Mouse (Mus musculus) embryonic fibroblast, embryonic 13.5 days (primary cell): ENCODE measurements at regions not wholly inside any gene's neighbourhood (a gene's known extent, or its start where the extent isn't known, plus 50 kb on each side); places are given as distances from the start of the nearest gene placed in this dataset.

Source experiments
- H3K27ac ChIP-seq: 2 replicates; pipeline ENCODE4 v1.5.1; 2012; ENCODE audit warnings: low read length, control low read depth, inconsistent platforms; ENCODE audit not compliant: insufficient read depth
- H3K4me1 ChIP-seq: 2 replicates; pipeline ENCODE4 v1.6.1; 2011; ENCODE audit warnings: low read length; ENCODE audit not compliant: control insufficient read depth, insufficient read depth
- H3K4me3 ChIP-seq: 2 replicates; pipeline ENCODE4 v1.5.1; 2011; ENCODE audit warnings: mild to moderate bottlenecking, control low read depth, low read length; ENCODE audit not compliant: insufficient read depth
- CTCF ChIP-seq: IDR thresholded peaks from 2 replicates; pipeline ENCODE4 v1.5.1; 2011; ENCODE audit warnings: mild to moderate bottlenecking, control low read depth, low read length, moderate library complexity, borderline replicate concordance; ENCODE audit not compliant: insufficient read depth
- POLR2A ChIP-seq: IDR thresholded peaks from 2 replicates; pipeline ENCODE4 v1.6.1; 2011; ENCODE audit warnings: low read depth, mild to moderate bottlenecking, control low read depth, low read length, moderate library complexity

DNA sequence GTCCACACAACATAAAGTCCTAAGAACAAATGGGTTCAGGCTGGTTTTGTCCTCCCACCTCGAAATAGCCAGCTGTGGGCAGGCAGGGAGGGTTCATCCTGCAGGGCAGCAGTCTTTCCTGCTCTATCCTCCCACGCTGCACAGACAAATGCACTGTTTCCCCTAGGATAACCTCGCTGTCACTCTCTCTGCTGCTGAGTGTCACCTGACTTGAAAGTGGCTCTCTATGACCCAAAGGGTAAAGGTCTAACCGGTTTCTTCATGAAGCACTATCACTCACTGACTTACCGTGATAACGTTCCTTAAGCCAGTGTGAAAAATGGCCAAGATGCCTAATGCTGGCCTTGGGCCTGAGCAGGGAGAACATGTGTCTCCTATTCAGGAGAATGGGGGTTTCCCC is 78.2 kb upstream of the Spdye4c start:
- H3K4me3 ChIP-seq = no peak overlapping the region
- TF ChIP-seq CTCF (no peak), POLR2A (no peak)
- no peak overlapping the region for H3K27ac ChIP-seq
- H3K4me1 ChIP-seq = peaks cover 3% of the 10 kb centered on the region

DNA sequence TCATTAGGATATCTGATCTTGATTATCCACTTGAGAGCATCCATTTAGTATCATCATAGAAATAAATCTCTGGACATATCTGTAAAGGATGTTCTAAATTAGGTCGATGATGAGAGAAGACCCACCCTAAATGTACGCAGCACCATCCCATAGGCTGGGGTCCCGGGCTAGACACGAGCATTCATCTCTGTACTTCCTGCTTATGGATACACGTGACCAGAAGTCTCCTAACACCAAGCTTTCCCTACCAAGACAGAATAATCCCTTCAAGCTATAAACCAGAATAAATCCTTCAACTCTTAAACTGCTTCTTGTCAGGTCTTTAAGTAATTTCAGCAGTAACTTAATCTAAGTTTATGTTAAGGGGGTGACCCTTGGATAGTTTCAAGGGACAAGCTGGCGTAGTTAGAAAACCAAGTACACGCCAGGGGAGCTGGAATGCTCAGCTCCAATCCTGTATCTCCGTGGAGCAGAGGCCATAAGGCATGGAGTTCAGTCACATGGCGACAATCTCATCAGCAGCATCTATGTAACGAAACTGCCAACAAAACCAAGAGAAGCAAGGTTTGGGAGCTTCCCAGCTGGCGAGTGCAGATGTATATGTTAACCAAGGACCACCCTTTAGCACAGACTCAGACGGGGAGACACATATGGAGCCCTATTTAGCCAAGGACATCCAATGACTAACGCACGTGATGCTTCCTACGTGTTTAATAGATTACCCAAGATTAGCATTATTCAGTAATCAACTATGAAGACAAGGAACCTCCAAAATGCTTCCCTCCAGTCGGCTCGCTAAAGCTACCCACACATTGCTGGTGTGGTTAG is 76.3 kb upstream of the Spdye4c start:
- H3K4me1 ChIP-seq = peaks cover 3% of the 10 kb centered on the region
- no peak overlapping the region for H3K27ac ChIP-seq
- no peak overlapping the region for H3K4me3 ChIP-seq
- TF ChIP-seq POLR2A (no peak), CTCF (no peak)

DNA sequence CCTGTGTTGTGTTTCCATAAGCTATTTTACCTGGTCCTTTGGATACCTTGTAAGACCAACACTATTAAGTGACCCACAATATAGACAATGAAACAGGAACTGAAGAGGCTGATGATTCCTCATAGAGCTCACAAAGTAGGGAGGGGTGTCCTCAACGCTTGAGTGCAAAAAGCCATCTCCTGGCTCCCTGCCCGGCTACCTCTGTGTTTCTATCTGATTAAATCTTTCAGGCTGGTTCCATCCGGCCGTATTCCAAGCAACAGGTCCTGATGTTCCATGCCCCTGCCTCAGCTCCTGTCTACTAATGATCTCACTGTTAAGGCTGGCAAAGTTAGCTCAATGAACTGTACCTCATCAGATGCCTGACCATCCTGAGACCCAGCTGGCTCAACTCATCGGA is 75.3 kb upstream of the Spdye4c start:
- Histone ChIP-seq H3K4me3 (no peak overlapping the region), H3K27ac (no peak overlapping the region), H3K4me1 (peaks cover 3% of the 10 kb centered on the region)
- no peak for TF ChIP-seq CTCF
- TF ChIP-seq POLR2A = no peak

DNA sequence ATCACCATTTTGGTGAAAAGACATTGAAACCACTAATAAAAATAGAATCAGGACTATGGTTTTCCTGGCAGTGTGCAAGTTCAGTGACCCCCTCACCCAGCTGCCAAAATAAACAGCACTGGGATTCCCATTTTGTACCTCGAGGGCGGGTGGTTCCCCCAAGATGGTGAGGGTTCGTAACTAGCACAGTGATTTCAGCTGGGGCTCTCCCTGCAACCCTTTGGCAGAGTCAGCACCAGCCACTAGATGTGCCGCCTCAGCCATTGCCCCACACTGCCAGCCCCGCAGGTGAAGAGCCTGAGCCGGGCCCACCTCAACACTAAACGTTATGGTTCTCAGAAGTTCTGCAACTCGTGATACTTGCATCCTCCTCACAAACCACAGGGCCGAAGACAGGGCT is 74.3 kb upstream of the Spdye4c start:
- TF ChIP-seq POLR2A (no peak), CTCF (no peak)
- H3K27ac ChIP-seq = no peak overlapping the region

DNA sequence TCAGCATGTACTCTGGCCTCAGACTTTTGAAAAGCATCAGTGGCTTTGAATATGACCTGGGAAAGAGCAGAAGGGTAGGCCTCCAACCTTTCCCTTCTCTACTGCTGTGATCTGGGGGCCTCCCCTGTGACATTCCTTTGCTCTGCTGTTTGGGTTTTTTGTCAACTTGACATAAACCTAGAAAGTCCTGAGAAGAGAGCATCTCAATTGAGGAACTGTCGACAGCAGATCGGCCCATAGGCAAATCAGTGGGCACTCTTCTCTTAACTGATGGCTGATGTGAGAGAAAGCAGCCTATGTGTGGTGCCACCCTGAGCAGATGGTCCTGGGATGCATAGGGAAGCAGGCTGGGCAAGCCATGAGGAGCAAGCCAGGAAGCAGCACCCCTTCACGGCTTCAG is 72.9 kb upstream of the Spdye4c start:
- TF ChIP-seq POLR2A (no peak), CTCF (no peak)
- H3K4me1 ChIP-seq = peaks cover 2% of the 10 kb centered on the region; the same call in 1 of the 2 replicates
- H3K27ac ChIP-seq = no peak overlapping the region
- H3K4me3 ChIP-seq = no peak overlapping the region

More for the DNA sequence above, 74.3 kb upstream of the Spdye4c start:
- Histone ChIP-seq H3K4me1 (peaks cover under 1% of the 10 kb centered on the region), H3K4me3 (no peak overlapping the region)

DNA sequence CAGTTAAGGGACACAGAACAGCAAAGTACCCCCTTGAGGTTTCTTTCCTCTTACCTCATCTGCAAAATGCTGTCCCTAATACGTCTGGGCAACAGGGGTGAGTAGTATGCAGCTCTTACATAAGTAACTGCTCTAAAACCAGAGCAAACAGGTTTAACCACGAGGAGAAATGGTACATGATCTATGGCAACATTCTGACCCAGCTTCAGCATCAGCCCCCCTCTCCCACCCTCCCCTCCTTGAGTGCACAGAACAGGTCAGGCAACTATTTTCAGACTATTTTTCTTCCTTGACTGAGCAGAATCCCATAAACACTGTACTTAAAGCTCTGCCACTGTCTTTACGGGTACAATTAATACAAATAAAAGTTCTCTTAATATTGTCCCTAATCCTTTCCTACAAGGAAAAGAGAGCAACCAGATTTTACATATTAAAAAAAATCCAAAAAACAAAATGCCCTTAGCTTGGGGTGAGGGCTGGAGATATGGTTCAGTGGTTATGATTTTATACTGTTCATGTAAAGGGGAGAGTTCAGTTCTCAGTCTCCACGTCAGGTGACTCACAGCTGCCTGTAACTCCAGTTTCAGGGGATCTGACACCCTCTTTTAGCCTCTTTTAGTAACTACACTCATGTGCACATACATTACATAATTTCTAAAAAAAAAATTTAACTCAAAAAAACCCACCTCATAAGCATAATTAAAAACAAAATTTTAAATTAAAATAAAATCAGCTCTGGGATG is 69.1 kb upstream of the Spdye4c start:
- Histone ChIP-seq H3K27ac (no peak overlapping the region), H3K4me3 (no peak overlapping the region), H3K4me1 (peaks cover 8% of the 10 kb centered on the region; the same call in 1 of the 2 replicates)
- TF ChIP-seq CTCF (no peak), POLR2A (no peak)

DNA sequence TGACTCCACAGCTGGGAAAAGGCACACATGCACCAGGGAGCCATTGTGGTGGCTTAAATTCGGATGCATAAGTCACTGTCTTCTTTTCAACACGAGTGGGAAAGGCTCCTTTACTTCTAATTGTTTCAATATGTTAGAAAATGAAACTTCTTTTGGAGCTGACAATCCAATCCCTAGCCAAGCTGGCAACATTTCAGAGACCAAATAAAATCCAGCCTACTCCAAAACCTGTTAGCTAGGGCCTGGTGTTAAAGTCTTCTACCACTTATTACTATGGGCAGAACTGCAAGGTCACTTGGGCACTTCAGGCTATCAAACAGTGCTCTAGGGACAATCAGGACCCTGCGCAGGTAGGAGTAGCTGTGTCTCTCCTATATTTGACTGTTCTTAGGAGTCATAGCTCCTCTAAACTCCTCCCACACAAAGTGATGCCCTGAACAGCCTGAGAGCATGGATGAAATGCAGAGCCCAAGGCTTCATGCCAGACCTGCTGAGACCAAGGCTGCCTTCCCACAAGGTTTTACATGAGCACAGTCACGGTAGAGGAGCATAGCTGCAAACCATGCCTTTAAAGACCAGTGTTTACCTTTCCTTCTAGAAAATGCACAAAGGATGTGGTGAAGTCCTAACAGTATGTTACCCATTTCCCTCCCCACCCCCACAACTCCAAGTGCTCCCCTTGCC is 67.4 kb upstream of the Spdye4c start:
- peak overlapping the region; percentile 60 for H3K27ac ChIP-seq
- peaks cover 8% of the 10 kb centered on the region; the same call in 1 of the 2 replicates for H3K4me1 ChIP-seq
- TF ChIP-seq CTCF = no peak
- no peak for TF ChIP-seq POLR2A
- H3K4me3 ChIP-seq = no peak overlapping the region

DNA sequence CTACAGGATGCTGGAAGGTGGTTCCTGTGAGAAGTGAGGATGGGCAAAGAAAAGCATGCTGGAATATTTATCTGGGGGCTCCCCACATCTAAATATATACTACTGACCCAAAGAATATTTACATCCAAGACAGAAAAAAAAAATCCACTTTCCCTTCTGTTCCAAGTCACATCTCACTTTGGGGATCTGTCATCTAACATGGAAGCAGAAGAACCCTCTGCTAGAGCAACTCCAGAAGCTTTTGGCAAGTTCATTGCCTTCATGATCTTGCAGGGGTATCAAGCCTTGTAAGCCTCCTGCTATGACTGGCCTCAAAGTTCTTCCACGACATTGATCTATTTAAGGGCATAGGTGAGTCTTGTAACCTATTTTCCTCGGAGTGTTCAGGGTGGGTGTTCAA is 64.9 kb upstream of the Spdye4c start:
- Histone ChIP-seq H3K4me1 (peaks cover 8% of the 10 kb centered on the region; the same call in 1 of the 2 replicates), H3K4me3 (no peak overlapping the region), H3K27ac (no peak overlapping the region)
- no peak for TF ChIP-seq POLR2A
- no peak for TF ChIP-seq CTCF

DNA sequence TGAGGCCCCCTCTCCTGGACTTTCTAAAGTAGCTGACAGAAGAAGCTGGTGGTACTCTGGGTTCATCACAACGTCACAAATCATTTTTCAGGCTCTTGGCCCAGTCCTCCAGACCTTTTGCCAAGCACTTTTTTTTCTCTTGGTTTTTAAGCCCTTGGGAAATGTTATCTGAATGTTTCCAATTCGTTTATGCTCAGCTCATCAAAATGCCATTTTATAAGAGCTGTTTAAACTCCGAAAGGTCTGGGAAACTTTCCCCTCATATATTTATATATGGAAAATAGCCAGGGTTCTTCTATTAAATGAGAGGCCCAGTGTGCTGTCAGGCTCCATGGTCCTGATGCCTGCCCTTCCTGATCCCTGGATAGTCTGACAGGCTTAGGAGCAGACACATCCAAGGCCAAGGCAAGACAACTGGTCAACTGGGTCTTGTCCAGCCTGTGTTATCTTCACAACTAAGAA is 64.1 kb upstream of the Spdye4c start:
- Histone ChIP-seq H3K4me3 (no peak overlapping the region), H3K4me1 (peaks cover 8% of the 10 kb centered on the region; the same call in 1 of the 2 replicates), H3K27ac (no peak overlapping the region)
- TF ChIP-seq POLR2A = no peak
- TF ChIP-seq CTCF = no peak

DNA sequence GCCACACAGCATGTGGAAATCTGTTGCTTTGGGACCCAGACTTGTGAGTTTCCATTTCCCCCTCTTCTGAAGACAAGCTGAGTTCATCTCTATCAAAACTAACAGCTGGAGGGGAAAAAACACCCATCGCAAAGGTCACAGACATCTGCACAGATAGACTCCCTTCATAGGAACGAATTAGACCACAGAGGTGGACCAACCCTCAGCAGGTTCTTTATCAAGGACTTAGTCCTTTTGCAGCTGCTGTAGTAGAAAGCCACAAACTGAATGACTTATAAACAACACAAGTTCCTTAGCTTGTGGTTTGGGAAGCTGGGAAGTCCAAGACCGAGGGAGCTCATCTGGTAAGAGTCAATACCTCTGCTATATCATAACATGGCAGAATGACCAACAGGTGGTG is 54.7 kb upstream of the Spdye4c start:
- Histone ChIP-seq H3K4me3 (no peak overlapping the region), H3K27ac (no peak overlapping the region), H3K4me1 (no peaks in the 10 kb centered on the region)
- TF ChIP-seq POLR2A (no peak), CTCF (no peak)
